Mouse (Mus musculus): ENCODE results near the gene Cdk17. TPM values are rescaled to one million over a fixed set of nuclear protein-coding genes. Genes with fewer than 3 reads are reported as not detected.

The Cdk17 gene
- polyA plus RNA-seq, 1 experiment from 2014 or later = 29.9 TPM

- DNase-seq (ENCODE audit: low read depth, low spot score) (no peak), ATAC-seq (no peak)
- POLR2A ChIA-PET = interaction anchor here (0.8 kb wide), 1 partner anchor 93 kb away, joined by 3 read pairs; the partner anchor contains the start of gene Cdk17
- no peaks in the 10 kb centered on the region for H3K27me3 ChIP-seq
- TF ChIP-seq CTCF (IDR thresholded peaks at IDR 0.05) = no peak
- CTCF ChIA-PET = interaction anchor here (0.5 to 3.5 kb wide), 7 partner anchors 8 to 214 kb away, joined by 3 to 10 read pairs (median 4); no protein-coding TSS in a partner anchor
- in situ Hi-C loops (cut with MboI; ENCODE audit: low pct_unique_long_range_greater_than_20kb) = no loop called here
These were observed 92.5 kb downstream of the Cdk17 start for GRCm38 (mm10) chr10:93253156-93253555.

- DNase-seq (ENCODE audit: low read depth, low spot score) (no peak), ATAC-seq (no peak)
- in situ Hi-C loops (cut with MboI; ENCODE audit: low pct_unique_long_range_greater_than_20kb) = no loop called here
- no peaks in the 10 kb centered on the region for H3K27me3 ChIP-seq
- CTCF ChIA-PET = interaction anchor here (1.0 to 3.5 kb wide), 4 partner anchors 10 to 19 kb away, joined by 3 to 10 read pairs (median 4); no protein-coding TSS in a partner anchor
- TF ChIP-seq CTCF (IDR thresholded peaks at IDR 0.05) = no peak
- POLR2A ChIA-PET = interaction anchor here (0.7 kb wide), 1 partner anchor 32 kb away, joined by 3 read pairs; no protein-coding TSS in a partner anchor
These were observed 94.6 kb downstream of the Cdk17 start for GRCm38 (mm10) chr10:93255294-93255693.

- TF ChIP-seq CTCF (IDR thresholded peaks at IDR 0.05) = no peak
- ChIA-PET CTCF (interaction anchor here (1.2 to 3.7 kb wide), 2 partner anchors 9 to 13 kb away, joined by 3 to 16 read pairs; no protein-coding TSS in a partner anchor), POLR2A (no interaction called here)
- no peak for ATAC-seq
- in situ Hi-C loops (cut with MboI; ENCODE audit: low pct_unique_long_range_greater_than_20kb) = no loop called here
- DNase-seq (ENCODE audit: low read depth, low spot score) = no peak
- no peaks in the 10 kb centered on the region for H3K27me3 ChIP-seq
These were observed 99.2 kb downstream of the Cdk17 start for GRCm38 (mm10) chr10:93259826-93260225.

GRCm38 (mm10) chr10:93261132-93261980 is 100.7 kb downstream of the Cdk17 start:
- TF ChIP-seq CTCF (IDR thresholded peaks at IDR 0.05) = no peak
- ChIA-PET CTCF (interaction anchor here (0.8 to 3.7 kb wide), 4 partner anchors 8 to 11 kb away, joined by 3 to 16 read pairs (median 3); no protein-coding TSS in a partner anchor), POLR2A (interaction anchor here (1.0 kb wide), 1 partner anchor 12 kb away, joined by 4 read pairs; no protein-coding TSS in a partner anchor)
- DNase-seq (ENCODE audit: low read depth, low spot score) (no peak), ATAC-seq (peak; percentile 84)
- in situ Hi-C loops (cut with MboI; ENCODE audit: low pct_unique_long_range_greater_than_20kb) = no loop called here
- no peaks in the 10 kb centered on the region for H3K27me3 ChIP-seq

GRCm38 (mm10) chr10:93261981-93262499 is 101.4 kb downstream of the Cdk17 start:
- in situ Hi-C loops (cut with MboI; ENCODE audit: low pct_unique_long_range_greater_than_20kb) = no loop called here
- no peak for ATAC-seq
- ChIA-PET POLR2A (interaction anchor here (1.0 to 1.9 kb wide), 2 partner anchors 11 kb away, joined by 4 to 6 read pairs; no protein-coding TSS in a partner anchor), CTCF (interaction anchor here (0.8 to 3.7 kb wide), 2 partner anchors 11 kb away, joined by 3 to 16 read pairs; no protein-coding TSS in a partner anchor)
- TF ChIP-seq CTCF (IDR thresholded peaks at IDR 0.05) = no peak
- DNase-seq (ENCODE audit: low read depth, low spot score) = no peak
- no peaks in the 10 kb centered on the region for H3K27me3 ChIP-seq

- no peaks in the 10 kb centered on the region for H3K27me3 ChIP-seq
- ATAC-seq = no peak
- in situ Hi-C loops (cut with MboI; ENCODE audit: low pct_unique_long_range_greater_than_20kb) = no loop called here
- TF ChIP-seq CTCF (IDR thresholded peaks at IDR 0.05) = no peak
- no peak for DNase-seq (ENCODE audit: low read depth, low spot score)
- CTCF ChIA-PET = interaction anchor here (1.1 to 3.7 kb wide), 3 partner anchors 9 to 28 kb away, joined by 3 to 16 read pairs (median 7); no protein-coding TSS in a partner anchor
- POLR2A ChIA-PET = interaction anchor here (0.6 to 1.9 kb wide), 2 partner anchors 9 to 13 kb away, joined by 3 to 6 read pairs; no protein-coding TSS in a partner anchor
These were observed 102.8 kb downstream of the Cdk17 start for GRCm38 (mm10) chr10:93263431-93263830.

- H3K27me3 ChIP-seq = no peaks in the 10 kb centered on the region
- DNase-seq (ENCODE audit: low read depth, low spot score) = no peak
- ChIA-PET CTCF (interaction anchor here (1.1 to 1.8 kb wide), 2 partner anchors 9 to 27 kb away, joined by 3 to 7 read pairs; no protein-coding TSS in a partner anchor), POLR2A (interaction anchor here (1.9 kb wide), 1 partner anchor 13 kb away, joined by 6 read pairs; no protein-coding TSS in a partner anchor)
- TF ChIP-seq CTCF (IDR thresholded peaks at IDR 0.05) = no peak
- no peak for ATAC-seq
- in situ Hi-C loops (cut with MboI; ENCODE audit: low pct_unique_long_range_greater_than_20kb) = no loop called here
These were observed 103.3 kb downstream of the Cdk17 start for GRCm38 (mm10) chr10:93264001-93264400.

- POLR2A ChIA-PET = no interaction called here
- ATAC-seq (no peak), DNase-seq (ENCODE audit: low read depth, low spot score) (no peak)
- no peak for TF ChIP-seq CTCF (IDR thresholded peaks at IDR 0.05)
- CTCF ChIA-PET = no interaction called here
- in situ Hi-C loops (cut with MboI; ENCODE audit: low pct_unique_long_range_greater_than_20kb) = no loop called here
- no peaks in the 10 kb centered on the region for H3K27me3 ChIP-seq
These were observed 105.2 kb downstream of the Cdk17 start for GRCm38 (mm10) chr10:93265833-93266232.

- no peaks in the 10 kb centered on the region for H3K27me3 ChIP-seq
- CTCF ChIA-PET = no interaction called here
- TF ChIP-seq CTCF (IDR thresholded peaks at IDR 0.05) = no peak
- in situ Hi-C loops (cut with MboI; ENCODE audit: low pct_unique_long_range_greater_than_20kb) = no loop called here
- ATAC-seq (no peak), DNase-seq (ENCODE audit: low read depth, low spot score) (no peak)
- POLR2A ChIA-PET = no interaction called here
These were observed 105.8 kb downstream of the Cdk17 start for GRCm38 (mm10) chr10:93266521-93266920.

- no peak for TF ChIP-seq CTCF (IDR thresholded peaks at IDR 0.05)
- ChIA-PET CTCF (no interaction called here), POLR2A (no interaction called here)
- DNase-seq (ENCODE audit: low read depth, low spot score) (no peak), ATAC-seq (no peak)
- in situ Hi-C loops (cut with MboI; ENCODE audit: low pct_unique_long_range_greater_than_20kb) = no loop called here
- H3K27me3 ChIP-seq = no peaks in the 10 kb centered on the region
These were observed 106.8 kb downstream of the Cdk17 start for GRCm38 (mm10) chr10:93267509-93267908.
